Mouse (Mus musculus): Measurements from ENCODE around the gene Thap8.
A peak's percentile ranks its signal among the peaks of the same experiment; 100 is the strongest.
"Not testable (repeated sequence)": the region's sequence is repeated elsewhere in the genome, so short reads cannot be mapped to it uniquely, and the experiment has no call there.

The Thap8 gene

DNA sequence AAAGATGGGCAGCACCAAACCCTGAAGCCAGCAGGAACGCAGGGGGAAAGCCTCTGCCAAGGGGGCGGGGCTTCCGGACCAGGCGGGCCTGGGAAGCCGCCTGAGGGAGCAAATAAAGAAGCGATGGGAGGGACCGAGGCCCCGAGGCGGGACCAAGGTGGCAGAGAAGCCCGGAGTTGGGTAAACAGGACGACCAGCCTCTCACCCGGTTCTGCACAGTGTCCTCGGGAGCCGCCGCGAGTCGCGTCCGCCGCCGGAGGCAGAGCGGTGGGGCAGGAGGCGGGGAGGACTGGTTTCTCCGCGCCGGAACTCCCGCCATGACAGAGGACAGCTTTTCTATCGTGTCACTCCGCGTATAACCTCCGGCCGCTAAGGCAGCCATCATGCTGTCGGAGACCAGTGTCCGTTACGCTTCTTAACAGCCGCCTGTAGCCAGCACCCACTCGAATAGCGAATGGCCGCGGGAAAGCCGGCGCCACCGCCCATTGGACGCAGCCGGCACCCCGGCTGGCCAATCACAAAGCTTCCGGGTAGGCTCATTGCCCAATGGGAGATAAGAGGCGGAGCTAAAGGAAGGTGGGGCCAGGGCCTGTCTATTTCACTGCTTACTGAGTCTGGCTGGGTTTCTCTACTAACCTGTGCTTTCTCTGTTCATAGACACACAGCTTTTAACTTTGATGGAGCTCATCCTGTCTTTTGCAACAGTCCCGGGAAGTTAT is at the start of gene Thap8, which contains the start of gene Wdr62:
Gene Thap8 (plus strand): TSS at position 144 of the 719 bp plus-strand sequence.
Gene Wdr62 (minus strand): TSS at position 469 of the 719 bp plus-strand sequence.
- peak; percentile 98 for DNase-seq (ENCODE audit: low read depth)

DNA sequence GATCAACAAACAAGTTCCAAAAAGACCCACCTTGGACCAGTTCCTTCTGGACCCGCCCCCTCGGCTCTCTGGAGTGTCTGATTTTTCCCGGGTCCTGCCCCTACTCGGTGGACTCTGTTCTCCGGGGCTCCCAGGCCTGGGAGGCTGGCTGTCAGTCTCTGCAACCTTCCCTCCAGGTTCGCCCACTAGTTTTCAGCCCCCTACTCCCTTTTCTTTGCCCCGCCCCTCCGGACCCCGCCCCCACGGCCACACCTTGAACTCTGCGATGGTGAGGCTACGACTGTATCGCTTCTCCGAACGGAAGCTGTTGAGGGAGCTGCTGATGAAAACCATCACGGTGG is 48.6 kb upstream of the Thap8 start:
- peak; percentile 28 for DNase-seq (ENCODE audit: low read depth)

DNA sequence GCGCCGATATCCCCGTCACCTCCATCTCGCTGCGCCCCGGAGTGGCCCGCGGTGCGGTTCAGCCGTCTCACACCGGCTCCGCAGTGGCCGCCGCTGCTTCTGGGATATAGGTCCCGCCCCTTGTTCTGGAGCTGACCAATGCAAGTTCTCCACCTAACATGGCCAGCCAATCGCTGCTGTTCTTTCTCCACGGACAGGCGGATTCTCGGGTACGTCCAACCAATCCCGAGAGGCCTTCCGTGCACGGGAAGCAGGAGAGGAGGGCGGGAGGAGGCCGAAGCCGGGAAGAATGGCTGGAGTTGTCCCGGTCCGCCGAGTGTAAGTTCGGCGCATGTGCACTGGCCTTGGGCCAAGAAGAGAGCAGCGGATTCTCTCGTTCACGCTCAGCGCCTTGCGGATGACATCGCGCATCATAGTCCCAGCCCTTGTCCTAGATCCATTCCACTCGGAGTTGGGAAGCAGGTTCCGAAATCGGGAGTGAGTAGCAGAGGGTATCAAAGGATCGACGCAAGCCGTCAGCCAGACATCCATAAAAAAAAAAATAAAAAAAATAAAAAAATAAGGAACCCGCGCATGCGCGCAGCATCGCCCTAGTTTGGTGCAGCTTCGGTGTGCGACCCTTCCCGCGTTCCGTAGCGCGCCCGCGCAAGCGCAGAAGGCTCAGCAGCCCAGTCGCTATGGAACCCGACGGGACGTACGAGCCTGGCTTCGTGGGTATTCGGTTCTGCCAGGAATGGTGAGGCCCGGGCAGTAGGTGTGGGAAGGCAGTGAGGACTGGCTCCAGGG is 48.0 kb upstream of the Thap8 start, which contains the start of the genes Polr2i and Tbcb:
Gene Polr2i (plus strand): TSS at position 280 of the 786 bp plus-strand sequence.
Gene Tbcb (minus strand): TSS at position 604 of the 786 bp plus-strand sequence.
- peak; percentile 99 for DNase-seq (ENCODE audit: low read depth)

DNA sequence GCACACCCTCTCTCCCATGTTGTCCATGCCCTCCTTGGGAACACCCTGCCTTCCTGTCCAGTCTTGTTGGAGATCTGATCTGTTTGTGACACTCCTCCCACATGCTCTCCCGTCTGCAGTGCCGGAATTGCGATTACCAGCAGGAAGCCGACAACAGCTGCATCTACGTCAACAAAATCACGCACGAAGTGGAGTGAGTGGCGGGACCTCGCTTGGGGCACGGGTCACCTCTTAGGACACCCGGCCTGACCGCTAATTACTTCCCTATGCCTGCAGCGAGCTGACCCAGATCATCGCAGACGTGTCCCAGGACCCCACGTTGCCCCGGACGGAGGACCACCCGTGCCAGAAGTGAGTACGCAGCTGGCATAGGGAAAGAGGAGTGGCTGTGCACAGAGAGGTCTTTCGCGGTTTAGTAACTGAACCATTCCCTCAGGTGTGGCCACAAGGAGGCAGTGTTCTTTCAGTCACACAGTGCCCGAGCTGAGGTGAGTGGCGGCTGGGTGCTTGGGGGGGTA is 47.2 kb upstream of the Thap8 start:
- peak; percentile 81 for DNase-seq (ENCODE audit: low read depth)

DNA sequence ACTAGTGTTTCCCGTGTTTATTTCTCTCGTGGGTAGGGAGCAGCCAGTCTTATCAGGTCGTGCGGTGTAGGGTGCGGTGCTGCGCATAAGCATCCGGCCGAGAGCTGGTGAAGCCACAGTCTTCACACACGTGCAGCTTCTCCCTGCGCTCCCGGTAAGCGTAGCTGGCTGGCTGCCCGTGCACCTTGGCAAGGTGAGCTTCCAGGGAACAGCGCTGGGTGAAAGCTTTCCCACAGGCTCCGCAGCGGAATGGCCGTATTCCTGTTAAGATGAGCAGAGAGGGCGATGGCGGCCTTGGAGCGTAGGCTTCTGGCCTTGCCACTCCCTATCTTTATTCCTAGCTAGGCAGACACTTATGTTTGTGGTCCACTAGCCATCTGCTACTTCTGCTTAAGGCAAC is 46.5 kb upstream of the Thap8 start:
- DNase-seq (ENCODE audit: low read depth): no peak

DNA sequence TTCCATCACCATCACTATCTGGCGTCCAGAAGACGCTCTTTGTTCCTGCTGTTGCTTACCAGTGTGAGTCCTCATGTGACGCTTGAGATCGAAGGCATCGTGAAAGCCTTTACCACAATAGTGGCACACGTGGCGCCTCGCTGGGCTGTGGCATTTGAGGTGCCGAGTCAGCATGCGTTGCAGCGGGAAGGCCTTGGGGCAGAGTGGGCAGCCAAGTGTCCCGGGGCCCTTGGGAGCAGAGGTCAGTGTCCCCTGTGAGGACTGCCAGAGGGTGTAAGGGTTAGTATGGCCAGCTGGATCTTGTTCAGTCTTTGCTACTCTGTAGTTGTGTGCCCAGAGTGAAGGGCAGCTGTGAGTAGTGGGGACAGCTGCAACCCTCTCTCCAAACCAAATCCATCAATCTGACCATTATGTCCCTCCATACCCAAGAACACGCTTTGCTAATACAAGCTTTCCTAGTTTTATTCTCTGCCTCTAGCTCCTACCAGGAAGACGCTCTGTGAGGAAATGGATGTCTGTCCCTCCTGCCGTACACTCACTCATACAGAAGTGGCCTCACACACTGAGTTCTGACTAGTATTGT is 45.5 kb upstream of the Thap8 start:
- no peak for DNase-seq (ENCODE audit: low read depth)

DNA sequence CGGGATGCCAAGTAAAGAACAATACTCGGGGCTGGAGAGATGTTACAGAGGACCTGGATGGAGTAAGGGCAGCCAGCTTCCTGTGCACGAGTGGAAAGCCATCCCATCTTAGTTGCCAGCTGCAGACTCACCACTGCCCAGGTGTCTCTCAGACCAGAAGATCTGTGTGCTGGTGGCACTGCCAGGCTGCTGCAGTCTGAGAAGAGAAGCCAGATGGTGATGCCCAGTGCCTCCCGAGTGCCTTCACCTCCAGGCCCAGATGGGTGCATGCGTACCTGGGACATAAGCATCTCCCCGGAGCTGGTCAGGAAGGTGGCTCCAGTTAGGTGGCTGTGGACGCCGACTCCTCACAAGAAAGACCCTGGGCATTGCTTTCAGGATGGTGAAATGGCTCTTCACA is 44.8 kb upstream of the Thap8 start:
- DNase-seq (ENCODE audit: low read depth): no peak

DNA sequence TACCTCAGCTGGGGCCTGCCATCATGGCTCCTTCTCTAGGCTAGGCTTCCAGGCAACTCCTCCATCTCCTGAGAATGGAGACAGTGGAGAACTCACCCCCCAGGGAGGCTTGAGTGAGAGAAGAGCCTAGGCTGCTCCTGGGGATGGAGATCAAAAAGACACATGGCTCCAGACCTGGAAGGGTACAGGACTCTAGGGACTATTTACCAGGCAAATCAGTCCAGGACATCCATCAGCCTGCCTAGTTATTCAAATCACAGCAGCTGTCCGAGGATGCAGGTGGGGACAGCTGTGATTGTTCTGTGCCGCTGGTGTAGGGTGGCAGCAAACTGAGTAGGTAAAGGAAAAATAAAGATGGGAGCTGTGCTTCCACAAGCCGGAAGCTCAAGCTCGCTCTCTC is 44.3 kb upstream of the Thap8 start, which contains the start of gene Ovol3:
Gene Ovol3 (minus strand): TSS at position 101 of the 400 bp plus-strand sequence.
- DNase-seq (ENCODE audit: low read depth): no peak

DNA sequence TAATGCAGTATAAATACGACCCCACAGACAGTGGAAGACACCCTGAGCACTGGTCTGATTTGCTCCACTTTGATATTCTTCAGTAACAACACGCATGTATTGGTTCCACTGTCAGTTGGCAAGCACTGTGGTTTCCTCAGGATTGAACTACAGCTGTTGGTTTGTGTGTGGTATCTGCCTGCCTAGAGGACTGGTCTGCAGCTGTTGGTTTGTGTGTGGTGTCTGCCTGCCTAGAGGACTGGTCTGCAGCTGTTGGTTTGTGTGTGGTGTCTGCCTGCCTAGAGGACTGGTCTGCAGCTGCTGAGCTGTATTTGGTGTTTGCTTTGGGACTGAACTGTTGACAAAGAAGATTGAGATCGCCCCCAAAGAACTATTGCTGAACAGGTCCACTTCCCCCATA is 42.5 kb upstream of the Thap8 start:
- DNase-seq (ENCODE audit: low read depth): not testable (repeated sequence)

DNA sequence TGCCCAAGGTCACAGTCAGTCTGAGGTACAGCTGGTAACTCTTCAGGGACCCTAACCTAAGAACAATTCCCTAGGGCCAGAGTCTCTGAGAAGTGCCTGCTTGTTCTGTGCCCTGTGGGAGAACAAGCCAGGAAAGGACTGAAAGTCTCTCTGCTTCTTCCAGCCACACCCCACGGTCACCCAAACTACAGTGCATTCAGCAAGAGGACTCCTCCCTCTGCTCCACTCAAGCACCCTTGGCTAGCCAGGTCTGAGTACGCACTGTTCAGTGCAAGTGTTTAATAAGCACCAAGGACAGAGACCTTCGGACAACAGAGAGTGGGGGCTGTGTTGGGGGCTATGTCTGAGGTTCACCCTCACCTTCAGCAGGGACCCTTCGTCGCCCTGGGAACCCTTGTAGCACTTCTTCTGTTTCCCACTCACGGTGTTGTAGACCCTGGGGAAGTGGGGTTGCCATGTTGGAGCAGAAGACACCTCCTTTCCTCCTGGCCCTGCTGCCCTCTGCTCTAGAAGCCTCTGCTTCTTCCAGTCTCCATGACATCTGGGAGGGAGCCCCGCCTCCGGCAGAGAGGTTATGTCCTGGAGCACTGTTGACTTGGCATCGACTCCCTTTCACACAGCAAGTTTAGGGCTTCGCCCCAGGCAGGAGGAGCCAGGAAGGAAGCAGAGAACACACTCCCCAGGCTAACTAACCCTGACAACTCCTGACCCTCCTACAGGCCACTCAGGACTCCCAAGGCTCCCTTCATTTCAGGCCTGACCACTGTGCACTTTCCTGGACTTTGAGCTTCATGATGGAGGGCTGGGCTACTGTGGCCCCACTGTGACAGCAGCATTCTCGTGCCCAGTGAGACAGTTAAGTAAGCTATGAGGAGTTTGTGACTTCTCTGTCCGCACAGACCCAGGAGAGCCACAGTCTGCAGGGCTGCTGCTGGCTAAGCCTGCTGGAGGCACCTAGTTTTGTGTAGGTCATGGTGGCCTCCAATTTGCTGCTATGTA is 27.6 kb upstream of the Thap8 start:
- no peak for DNase-seq (ENCODE audit: low read depth)

DNA sequence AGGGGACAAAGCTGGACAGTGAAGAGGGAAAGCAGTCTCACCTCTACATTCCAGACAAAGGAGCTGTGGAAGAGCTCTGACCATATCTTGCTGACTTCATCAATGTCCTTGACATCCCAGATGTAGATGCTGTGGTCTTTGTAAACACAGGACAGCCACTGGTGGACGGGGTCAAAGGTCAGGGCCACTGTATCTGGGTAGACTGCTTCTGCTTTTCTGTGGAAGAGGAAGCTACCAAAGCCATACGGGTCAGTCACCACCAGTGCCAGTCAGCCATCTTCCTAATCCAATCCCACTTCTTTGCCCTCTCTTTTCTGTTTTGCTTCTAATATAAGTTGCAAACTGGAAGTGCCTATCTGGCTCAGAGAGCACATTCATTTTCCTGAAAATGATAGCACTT is 14.9 kb upstream of the Thap8 start:
- DNase-seq (ENCODE audit: low read depth): no peak

DNA sequence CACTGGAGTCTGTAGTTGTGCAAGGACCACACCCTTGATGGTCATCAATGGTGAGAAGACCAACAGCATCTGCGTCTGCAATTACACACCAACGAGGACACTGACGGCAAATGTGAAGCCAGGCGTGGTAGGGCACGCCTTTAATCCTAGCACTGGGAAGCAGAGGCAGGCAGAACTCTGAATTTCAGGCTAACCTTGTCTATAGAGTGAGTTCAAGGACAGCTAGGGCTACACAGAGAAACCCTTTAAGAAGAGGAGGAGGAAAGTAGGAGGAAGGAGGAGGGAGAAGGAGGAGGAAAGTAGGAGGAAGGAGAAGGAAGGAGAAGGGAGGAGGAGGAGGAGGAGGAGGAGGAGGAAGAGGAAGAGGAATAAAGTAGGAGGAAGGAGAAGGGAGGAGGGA is 14.4 kb upstream of the Thap8 start:
- no peak for DNase-seq (ENCODE audit: low read depth)

DNA sequence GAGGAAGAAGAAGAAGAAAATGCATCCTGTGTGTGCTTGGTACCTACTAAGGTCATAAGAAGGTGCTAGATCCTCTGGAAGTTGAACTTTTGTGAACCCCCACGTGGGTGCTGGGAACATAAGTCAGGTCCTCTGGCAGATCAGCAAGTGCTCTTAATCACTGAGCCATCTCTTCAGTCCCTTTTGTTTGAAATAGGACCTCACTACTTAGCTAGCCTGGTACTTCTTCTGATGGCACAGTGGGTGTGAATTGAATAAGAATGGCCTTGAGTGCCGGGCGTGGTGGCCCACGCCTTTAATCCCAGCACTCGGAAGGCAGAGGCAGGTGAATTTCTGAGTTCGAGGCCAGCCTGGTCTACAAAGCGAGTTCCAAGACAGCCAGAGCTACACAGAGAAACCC is 14.0 kb upstream of the Thap8 start:
- DNase-seq (ENCODE audit: low read depth): no peak

DNA sequence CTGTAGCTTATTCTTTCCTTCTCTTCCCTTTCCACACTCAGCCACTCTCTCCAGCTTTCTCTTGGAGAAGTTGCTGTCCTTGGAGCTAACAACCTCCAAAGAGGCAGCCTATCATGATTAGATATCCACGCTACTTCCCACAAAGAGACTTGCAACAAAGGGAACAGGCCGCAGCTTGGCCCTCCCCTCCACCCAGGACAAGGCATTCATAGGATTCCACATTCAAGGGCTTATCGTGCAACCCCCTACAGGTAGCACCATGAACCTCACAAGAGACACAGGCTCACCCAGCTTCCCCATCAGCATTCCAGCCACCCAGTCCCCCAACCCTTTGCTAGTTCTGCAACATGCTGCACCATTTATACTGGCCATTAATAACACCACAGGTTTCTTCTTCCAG is 13.1 kb upstream of the Thap8 start:
- DNase-seq (ENCODE audit: low read depth): no peak

DNA sequence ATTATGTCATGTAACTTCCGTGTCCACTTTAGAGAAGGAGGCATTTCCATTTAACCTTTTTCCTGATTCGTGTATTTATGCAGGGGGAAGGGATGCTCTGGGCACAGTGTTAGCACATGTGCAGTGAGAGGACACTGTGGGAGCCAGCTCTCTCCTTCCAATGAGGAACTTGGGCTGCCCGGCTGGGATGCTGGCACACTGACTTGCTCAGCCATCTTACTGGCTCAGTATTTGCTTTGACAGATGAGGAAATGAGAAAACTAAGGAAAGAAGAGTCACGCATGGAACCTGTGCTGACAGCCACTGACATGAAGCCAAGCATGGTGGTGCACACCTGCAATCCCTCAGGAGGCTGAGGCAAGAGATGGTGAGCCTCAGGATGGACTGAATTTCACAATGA is 10.3 kb upstream of the Thap8 start:
- DNase-seq (ENCODE audit: low read depth): no peak

DNA sequence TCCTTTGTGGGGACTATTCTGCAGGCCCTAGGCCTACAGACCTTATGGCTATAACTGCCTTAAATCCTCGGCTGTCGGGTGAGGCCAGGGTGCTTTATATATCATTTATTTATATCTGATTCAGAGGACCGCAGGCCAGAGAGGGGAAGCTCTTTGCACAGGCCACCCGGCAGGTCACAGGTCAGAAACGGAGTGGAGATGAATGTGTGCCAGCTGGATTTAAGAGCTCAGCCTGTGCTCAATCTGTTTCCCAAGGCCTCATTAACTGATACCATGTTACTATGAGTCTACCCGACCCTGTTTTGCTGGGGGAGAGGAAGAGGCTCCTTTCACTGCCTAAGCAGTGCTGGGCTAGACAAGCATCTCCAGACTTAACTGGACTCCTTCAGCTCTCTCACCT is 5.5 kb upstream of the Thap8 start:
- DNase-seq (ENCODE audit: low read depth): no peak

DNA sequence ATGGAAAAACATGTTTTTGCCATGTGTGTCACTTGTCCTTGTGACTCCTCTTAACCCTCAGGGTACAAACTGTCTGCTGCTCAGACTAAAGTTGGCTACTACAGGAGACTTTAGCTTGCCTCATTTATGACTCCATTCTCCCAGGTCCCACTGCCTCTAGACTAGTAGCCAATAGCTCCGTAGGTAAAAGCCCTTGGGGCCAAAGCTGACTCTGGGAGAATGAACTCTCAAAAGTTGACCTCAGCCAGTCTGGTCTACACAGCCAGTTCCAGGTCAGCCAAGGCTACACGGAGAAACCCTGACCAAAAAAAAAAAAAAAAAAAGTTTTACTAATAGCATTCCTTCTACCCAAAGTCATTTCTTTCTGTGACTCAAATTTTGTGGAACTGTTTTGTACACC is 983 bp upstream of the Thap8 start:
- no peak for DNase-seq (ENCODE audit: low read depth)

DNA sequence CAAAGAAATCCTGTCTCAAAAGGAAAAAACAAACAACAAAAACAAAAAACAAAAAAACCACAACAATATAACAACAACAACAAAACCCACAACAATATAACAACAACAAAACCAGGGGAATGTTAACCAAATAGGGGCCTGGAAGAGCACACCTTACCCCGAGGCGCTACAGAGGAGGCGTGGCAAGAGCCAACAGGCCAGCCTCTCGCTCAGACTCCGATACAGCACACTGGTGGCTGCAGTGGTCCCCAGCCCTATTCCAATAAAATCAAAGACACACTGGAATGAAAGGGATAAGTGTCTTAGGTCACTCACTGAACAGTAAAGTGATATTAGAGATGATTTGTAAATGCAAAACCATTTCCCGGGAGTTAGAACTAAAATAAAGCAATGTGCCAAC is 358 bp upstream of the Thap8 start:
- no peak for DNase-seq (ENCODE audit: low read depth)

DNA sequence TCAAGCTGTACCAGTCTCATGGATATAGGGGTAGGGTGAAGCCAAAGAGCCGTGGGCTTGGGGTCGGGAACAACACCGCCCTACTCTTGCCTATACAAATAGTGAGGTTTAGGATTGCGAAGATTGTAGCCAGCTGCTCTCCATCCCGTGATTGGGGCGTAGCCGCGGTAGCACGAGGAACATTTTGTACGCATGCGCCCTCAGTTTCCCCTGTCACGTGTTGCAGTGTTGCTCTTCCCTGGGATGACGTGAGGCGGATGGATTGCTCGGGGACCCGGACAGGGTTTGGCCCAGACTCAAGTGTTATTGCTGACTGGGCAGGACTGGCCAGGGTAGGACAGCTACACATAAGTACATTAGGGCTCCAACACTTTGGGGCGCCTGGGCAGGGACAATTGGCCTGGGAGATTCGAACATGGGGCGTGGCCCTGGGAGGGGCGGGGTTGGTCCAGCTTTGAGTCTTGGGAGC is 810 bp downstream of the Thap8 start:
- peak; percentile 97 for DNase-seq (ENCODE audit: low read depth)

DNA sequence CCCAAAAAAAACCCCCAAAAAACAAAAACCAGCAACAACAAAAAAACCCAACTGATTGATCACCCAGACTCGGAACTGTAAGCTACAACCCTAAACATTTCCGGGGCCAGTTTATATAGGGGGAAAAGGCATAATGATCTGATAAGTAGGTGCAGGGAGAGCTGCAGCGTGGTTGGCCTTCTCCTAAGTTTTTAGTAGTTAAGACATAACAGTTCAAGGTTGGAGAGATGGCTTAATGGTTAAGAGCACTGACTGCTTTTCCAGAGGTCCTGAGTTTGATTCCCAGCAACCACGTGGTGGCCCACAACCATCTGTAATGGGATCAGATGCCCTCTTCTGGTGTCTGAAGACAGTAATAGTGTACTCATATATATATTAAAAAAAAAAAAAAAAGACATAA is 1.6 kb downstream of the Thap8 start:
- no peak for DNase-seq (ENCODE audit: low read depth)

DNA sequence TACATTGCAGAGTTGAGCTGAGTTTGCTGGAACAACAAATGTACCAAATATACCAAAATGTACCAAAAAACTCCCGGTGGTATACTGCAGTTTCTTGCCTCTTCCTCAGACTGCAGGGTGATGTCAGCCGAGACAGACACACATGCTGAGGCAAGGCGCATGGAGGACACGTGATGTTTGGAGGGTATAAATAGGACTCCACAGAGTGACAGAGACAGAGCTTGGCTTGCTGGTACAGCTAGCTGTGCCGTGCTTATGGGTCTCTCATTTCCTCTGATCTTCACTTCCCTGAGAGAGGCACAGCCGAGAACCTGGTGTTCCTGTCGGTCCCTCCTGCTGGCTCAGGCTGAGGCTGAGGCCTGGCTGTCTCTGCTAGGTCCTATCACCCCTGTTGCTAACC is 2.8 kb downstream of the Thap8 start:
- no peak for DNase-seq (ENCODE audit: low read depth)

Data from NIH3T3 (cell line).